Mouse (Mus musculus) kidney, postnatal 25 days (tissue): ENCODE measurements around the gene Gtpbp2.

ENCODE experiments used
- DNase-seq, 2 experiments: peaks; one replicate each; pipeline ENCODE4 v3.0.0; 2021; ENCODE audit warnings: mixed read lengths in 2 of 2

The Gtpbp2 gene

DNA sequence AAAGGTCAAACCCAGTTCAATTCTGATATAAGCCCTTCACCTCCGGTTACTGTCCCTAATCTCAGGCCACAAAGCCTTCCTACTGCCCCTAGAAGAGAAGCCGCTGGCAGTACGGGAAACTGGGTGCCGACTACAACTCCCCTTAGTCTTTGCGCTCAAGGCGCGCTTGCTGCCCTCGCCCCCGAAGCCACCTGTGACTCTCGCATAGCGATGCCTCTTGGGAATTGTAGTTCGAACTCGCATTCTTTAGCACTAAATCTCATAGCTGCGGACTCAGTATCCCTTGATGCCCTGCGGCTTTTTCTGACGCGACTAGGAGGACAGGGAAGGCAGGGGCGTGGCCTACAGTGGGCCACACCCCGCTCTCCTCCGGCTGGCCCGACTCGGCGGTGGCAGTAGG lies at the start of gene Gtpbp2:
Gtpbp2 (plus strand) TSS at position 347 of the 400 bp plus-strand sequence.
- peak; percentile 97 to 99 for DNase-seq

DNA sequence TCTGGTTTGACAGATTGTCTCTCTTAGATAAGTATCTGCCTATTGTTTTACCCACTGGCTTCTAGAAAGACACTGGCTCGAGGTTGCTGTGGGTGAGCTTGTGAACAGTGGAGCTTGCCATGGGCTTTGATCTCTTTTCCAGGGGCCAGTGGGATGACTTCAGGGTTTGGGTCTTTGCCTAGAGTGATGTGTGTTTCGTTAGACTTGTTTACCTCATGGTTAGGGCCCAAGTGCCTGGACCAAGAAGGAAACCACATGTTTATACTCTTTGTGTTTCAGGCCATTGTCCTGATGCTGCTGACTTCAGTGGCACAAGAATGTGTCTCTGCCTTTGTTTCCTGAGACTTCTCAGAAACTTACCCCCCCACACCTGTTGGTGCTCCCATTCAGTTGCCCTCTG lies 45.3 kb upstream of the Gtpbp2 start:
- DNase-seq = no peak

DNA sequence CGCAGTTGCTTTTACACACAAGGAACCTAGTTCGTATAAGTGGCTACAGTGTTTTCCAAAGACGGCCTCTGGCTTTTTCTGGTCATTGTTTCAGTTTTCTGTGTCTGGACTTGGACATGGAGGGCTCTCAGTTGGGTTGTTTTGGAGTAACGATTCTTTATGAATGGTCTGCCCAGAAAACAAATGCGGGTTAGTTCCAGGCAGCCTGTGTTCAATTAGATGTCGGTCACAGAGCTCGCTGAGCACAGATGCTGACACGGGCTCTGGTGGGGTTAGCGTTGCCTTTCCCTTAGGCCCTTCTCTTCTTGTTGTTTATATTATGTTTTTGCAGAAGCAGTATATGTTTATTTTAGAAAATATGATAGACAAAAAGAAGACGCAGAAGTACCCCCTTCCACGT lies 44.7 kb upstream of the Gtpbp2 start:
- DNase-seq = no peak

DNA sequence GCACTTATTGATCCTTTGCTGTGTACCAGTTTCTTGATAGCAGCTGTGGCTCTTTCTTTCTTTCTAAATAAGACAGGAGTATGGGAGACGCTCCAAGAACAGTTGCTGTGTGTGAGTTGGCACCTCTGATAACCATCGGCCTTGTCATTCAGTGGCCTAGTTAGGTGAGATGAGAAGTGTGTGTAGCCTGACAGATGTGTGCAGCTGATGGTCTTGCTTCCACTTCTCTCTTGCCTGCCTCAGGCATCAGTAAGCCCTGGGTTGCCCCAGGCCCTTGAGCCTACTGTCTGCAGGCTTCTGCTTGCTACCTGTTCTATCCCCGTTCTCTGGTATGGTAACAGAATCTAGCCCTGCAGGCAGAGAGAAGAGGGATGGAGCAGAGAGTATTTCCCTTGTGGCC lies 44.0 kb upstream of the Gtpbp2 start:
- DNase-seq = no peak

DNA sequence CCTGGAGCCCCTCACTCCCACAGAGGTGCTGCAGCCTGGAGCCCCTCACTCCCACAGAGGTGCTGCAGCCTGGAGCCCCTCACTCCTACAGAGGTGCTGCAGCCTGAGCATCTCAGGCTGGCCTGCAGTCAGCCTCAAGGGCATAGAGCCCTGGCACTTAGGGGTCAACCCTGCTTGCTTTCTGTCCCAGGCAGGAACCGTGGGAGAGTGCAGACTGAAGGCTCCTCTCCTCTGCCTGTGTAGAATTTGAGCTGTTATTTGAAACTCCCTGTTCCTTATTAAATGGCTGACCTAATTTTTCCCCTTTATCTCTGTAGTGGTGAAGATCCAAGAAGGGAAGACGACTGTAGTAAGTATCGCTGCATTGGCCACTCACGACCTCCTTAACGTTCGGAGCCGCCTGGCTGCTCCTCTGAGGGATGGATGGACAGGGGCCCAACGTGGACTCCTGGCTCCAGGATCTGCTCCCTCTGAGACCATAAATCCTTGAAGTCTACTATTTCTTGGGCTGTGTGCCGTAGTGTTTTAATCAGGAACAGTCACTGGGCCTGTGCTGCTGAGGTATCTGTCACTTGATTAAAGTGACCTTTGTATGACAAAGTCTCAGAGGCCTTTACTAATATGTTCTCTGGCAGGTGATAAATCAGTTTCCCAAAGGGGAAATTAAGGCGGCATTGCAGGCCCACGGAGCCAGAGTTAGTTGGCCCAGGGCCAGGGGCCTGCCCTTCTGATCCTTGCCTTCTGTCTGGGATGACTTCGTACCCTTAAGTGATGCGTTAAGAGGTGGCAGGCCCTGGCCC lies 43.0 kb upstream of the Gtpbp2 start:
- DNase-seq = no peak

DNA sequence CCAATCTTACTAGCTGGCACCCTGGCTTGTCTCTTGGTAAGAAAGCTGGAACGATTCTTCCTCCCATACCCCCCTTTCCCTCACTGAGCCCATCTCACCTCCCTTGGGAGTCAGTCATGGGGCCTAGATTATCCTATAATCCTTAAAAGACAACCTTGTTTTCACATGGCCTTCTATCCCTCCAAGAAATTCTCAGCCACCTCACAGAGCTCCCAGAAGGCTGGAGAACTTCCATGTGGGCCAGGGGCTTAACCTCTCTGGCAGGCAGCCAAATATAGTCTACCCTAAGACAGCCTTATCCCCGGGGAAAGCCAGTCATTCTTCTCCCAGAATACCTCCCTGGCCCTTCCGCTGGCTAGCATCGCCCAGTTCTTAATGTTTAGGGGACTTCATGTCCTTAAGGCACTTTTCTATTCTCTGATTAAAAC lies 42.4 kb upstream of the Gtpbp2 start:
- no peak for DNase-seq

DNA sequence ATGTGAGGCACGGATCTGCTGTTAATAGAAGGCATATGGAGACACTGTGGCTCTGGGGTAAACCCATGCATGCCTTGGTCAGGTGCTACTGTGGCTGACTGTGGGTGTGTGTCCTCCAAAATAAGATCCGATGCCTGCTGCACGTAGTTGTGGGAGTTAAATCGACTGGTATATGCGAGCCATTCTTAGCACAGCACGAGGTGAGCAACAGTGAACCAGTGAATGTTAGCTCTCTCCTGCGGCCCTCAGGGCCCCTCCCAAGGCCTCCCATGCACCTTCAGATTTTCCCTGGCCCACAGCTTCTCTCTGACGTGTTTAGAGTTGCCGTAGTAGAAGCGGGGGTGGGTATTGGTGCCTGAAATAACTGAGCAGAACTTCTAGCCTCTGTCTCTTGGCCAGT lies 41.2 kb upstream of the Gtpbp2 start:
- no peak for DNase-seq

DNA sequence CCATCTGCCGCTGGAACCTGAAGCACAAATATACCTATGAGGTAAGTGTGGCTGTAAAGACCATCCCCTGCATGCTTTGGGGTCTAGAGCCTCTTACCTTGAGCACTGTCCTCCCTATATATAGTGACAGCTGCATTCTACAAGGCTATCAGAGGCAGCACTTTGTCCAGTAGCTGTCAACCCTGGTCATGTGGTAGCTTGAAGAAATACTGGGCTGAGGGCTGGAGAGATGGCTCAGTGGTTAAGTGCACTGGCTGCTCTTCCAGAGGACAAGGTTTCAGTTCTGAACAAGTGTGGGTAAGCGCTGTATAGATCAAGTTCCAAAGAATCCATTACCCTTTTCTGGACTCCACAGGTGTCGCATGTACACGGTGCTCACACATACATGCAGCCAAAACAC lies 38.0 kb upstream of the Gtpbp2 start:
- no peak for DNase-seq

DNA sequence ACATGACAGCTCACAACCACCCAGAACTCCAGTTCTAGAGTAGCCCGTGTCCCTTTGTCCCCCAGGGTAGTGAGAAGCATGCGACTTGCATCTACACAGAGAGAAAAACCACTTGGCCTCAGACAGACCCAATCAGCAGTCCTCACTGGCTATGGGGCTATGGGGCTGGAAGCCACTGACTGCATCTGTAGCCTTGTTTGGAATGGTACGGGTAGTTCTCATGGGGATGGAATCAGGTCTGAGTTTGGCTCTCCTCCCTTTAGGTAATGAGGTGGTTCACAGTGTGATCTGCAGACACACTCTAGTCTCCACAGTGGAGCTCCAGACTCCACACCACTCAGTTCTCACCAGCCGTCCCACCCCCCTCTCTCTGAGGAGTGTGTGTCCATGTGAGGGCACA lies 37.5 kb upstream of the Gtpbp2 start:
- DNase-seq = no peak

DNA sequence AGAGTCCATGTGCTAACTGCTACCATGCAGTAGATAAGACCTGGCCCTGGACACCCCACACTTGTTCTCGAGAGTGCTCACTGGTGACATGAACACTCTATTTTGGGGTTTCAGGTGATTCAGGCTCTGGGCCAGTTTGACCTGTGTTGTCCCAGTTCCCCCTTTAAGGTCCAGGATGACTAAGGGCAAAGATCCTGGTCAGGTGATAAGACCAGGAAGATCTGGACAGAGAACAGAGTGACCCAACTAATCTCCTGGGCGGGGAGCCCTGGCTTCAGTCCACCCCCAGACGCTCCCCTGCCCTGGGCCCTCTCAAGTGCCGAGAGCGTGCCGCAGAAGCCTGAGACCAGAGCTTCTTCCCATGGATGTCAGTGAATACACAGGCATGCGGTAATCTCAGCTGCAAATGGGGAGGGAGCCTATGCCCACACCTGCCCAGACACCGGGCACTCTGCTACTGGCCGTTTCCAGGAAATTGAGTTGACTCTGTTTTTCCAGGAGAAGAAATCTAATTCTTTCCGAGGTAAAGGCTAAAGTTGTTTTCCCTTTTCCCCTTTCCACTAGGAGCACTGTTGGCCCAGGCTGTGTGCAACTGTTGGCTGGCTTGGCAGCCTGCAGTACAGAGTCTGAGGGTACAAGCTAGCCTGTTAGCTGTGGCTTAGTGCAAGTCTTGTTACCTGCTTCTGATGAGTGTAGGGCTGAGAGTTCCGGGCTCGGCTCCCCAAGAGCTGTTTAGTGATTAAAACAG lies 36.7 kb upstream of the Gtpbp2 start:
- DNase-seq = no peak

DNA sequence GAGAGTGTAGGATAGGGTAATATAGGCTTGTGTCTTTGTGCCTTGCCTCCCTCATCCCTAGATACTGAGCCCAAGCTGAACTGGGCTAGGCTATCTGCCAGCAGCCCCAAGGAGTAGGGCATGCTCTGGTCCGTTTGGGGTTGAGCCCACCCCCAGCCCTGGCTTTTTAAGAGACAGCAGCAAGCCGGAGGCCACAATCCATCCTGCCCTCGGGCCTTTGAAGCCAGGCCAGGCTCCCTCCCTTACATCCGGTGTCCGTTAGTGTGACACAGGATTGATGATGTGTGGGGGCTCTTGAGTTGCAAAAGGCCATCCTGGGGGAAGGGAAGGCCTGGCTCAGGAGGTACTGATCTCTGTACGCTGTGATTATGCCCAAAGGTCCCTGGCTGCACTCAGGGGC lies 34.2 kb upstream of the Gtpbp2 start:
- DNase-seq = peak; percentile 35 to 52

DNA sequence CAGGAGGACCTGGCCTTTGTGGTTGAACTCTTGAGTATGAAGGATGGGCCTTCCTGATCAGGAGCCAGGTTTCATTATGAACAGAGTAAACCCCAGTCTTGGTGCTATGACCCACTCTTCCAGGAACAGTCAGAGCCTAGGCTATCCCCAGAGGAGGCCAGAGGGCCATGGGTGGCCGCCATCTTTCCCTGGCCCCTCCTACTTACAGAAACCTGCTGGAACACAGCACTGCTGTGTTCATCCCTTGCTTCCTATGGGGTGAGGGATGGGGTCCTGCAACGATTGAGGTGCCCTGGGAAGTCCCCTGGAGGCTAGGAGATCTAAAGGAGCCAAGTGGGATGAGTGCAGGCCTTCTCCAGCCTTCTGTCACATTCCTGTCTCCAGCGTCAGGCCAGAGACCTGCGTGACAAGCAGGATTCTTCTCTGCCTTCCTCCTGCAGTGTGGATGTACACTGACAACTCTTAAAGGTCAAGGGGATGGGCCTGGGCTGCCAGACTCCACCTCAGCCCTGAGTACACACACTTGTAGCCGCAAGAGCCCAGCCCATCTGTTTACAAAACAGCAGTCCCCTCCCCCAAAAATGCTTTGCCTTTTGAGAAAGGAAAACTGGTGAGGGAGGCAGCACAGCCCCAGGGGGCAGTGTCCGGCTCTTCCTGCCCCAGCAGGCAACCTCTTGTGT lies 32.9 kb upstream of the Gtpbp2 start:
- no peak for DNase-seq

DNA sequence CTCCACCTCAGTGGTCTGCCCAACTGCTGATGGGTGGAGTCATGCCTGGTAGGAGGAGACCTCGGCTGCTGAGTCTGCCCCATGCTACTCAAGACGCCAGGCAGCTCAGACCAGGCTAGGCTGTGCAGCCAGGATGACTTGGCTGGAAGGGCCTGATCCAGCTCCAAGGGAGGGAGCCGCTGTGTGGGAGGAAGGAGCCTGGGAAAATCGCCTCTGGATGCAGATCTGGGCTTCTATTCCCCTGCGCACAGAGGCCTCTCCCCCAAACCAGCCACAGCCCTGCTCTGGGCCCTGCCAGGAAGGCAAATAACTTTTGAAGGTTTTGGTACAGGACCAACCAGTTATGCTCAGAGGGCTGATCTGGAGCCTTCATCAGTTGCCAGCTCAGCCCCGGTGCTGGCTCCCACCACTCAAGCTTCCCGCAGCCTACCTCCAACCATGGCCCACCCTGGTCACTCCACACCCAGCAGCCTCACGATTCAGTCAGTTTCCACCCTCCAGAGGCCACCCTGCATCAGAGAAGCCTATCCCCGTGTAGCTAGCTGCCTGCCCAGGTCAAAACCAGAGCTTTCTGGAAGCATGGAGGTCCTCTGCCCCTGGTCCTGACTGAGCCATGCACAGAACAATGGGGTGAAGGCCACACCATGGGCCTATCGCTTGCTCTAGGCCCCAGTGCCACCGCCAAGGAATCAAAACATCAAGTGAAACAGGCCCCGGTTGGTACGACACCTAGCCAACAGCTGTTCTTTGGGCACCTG lies 30.9 kb upstream of the Gtpbp2 start:
- no peak for DNase-seq

DNA sequence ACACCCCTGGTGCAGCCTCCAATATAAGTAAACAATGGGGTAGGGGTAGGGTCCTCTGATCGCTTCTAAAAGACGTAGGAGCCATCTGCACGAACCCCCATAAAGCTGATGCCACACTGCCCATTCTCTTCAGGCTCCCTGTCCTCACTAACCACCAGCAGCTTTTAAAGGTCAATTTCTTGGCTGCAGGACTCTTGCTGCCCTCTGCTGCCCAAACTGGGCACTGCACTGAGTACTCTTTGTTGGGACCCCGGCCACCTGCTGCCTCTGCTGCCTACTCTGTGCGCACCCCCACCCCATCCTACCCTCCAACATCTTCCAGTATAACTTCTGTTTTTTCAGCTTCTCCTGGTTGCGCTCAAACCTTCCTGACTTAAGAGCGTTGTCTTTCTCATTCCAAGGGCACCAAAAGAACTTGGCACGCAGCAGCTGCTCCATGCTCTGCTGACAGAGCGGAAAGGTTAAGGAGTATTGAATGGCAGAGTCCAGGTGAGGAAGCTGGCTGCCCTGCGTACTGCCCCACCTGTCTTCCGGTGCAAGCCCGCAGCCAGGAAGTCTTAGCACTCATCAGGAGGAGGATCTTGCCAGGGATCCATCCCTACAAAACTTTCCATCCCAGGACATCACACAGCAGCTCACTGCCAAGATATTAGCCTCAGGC lies 28.6 kb upstream of the Gtpbp2 start:
- peak; percentile 83 to 88 for DNase-seq

DNA sequence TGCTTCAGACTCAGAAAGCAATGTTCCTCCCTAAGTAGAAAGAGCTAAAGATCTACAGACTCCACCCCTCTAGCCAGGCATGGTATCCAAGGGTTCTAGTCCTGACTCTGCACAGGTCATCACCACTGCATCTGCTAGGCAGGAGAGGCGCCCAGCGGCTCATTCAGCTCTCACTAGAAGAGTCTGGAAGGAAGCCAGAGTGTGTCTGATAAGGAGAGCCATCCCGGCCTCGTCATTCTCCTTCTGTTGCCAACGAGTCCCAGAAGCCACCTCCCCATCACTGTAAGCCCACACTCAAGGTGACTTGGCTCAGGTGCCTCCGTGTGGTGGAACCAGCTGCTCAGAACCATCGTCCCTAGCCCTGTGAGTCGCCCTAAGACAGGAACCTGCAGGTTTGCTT lies 28.0 kb upstream of the Gtpbp2 start:
- DNase-seq = no peak

DNA sequence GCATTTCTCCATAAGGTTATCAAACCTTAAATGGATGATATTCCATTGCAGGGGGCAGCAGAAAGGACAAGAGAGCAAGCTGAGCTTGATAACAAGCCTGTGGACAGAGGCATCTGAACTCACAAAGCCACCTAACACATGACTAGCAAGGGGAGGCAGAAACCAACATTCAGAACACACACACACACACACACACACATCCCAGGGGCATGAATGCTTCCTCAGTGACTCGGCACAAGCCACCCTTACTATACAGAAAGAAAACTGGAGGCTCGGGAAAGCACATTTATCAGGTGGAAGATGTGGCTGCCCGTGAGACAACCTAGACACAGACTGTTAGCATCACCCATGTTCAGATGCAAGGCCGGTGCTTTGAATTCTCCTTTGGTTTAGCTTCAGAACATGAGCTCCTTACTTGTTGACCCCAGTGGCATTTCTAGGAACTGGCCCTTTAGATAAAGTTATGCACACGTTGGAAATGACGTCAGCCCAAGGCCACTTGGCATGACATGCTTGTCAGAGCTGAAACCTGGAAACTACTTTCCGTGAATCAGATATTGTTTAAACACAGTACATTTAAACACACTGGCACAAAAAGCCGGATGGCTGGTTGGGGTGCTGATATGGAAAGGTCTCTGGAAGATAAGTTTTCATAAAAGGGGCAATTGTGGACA lies 22.1 kb upstream of the Gtpbp2 start:
- DNase-seq = no peak

DNA sequence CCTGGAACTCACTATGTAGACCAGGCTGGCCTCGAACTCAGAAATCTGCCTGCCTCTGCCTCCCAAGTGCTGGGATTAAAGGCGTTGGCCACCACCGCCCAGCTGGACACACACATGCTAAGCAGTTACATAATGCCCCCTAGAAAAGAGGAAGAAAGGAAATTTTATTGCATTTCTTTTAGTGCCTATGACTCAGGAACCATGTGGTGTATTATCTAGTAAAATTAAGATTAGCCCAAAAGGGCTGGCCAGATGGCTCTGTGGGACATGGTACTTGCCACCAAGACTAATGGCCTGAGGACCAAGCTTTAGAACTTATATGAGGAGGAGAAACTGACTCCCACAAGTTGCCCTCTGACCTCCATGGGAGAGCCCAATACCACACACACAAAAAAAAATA lies 21.0 kb upstream of the Gtpbp2 start:
- DNase-seq = no peak

DNA sequence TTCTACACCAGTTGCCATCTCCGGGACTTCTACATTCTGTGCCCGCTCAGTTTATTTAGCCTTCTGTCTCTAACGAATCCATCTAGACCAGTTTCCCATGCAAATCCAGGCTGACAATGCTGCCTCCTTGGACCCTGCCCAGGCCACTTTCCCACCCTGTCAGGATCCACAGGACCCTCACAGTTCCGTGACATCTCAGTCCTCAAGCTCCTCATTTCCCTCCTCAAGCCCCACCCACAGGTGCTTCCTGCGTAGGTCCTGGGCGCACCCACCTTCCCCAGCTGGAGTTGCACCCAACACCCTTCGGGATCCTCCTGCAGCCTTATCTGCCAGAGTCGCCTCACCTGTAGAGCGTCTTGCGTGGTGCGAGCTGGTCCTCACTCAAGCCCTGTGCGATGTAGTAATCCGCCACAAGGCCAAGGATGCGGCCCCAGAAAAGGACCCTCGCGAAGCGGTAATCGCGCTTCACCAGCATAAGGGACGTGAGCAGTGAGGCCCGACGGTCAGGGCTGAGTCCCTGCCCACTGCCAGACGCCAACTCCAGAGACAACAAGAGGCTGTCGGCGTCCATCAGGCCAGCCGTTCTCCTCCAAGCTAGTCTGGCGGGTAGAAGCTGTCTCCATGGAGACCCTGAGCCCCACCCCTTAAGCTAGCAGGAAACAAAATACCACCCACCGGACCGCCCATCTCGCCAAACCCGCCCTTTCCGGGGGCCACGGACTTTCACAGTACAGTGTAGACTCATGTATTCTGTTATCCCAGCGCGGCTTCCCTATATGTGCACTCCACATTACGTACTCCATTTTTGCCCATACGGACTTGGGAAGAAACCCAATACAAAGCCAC lies 17.0 kb upstream of the Gtpbp2 start, which contains the start of gene Rsph9:
Rsph9 (minus strand) TSS at position 639 of the 846 bp plus-strand sequence.
- DNase-seq = peak; percentile 90 to 93

DNA sequence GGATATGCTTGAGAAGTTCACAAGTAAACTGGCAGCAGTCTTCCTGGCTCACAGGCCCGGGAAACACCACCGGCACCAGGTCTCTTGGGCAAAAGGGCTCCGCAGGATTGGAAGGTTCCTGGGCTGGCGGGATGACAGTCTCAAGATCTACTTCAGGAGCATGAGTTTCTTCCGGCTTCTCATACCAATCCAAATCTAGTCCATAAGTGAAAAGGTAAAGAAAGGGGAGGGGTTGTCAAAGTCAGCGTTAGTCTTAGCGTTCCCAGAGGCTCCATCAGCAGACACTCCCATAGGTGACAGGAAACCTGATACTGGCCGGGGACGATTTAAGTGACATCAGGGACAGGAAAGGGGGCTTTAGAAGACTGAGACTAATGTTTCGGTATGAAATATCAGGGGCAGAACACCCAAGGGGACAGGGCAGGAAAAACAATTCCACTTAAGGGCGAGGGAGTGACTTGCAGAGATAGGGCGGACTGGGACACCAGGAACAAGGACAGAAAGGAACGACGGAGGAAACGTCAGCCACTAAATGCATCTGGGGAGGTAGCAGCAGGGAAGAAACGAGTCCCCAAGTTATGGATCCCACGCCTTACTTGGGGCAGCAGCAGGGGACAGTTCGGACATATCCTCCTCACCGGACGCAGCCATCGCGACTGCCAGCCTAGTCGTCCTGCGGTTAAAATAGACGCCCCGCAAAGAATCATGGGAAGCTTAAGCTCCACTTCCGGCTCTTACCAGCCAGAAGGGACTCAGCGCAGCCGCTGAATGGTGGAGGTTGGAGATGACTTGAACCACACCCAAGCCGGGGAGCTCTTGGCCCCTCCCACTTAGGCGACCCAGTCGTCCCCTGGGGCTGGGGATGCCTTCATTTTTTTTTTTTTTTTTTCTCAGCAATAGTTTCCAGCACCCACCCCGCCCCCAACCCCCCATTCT lies 7.7 kb upstream of the Gtpbp2 start, which contains the start of gene Mad2l1bp:
Mad2l1bp (minus strand) TSS at position 707 of the 936 bp plus-strand sequence.
- DNase-seq = peak; percentile 94 to 97
